Mouse (Mus musculus) lung, postnatal 25 days (tissue): ENCODE data around the gene Tmem37.

Source experiments
- DNase-seq: peaks from one replicate; pipeline ENCODE4 v3.0.0; 2022; ENCODE audit warnings: low spot score

The Tmem37 gene

DNA sequence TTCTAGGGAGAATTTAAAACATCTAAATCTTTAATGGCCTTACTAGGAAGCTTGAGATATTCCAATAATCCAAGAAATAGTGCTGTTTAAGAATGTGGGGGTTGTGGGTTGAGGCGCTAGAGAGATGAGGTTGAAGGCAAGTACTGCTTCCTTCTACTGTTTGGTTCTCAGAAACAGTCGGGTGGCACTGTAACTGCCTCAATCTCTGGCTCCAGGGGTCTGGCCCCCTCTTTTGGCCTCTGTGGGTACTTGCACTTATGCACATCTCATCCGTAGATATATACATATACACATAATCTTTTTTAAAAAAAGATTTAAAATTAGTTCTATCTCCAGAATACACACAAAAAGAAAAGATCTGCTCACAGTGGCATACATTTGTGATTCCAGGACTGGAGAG lies 55.0 kb downstream of the Tmem37 start:
- no peak for DNase-seq
